Mouse (Mus musculus) bone marrow, adult 2 months (tissue): ENCODE results near the gene Rho. TPM values are rescaled to one million over a fixed set of nuclear protein-coding genes. Genes with fewer than 3 reads are reported as not detected.

ENCODE experiments used
- H3K27ac ChIP-seq: fragments of 200-500 bp; 2 replicates; pipeline ENCODE4 v1.5.1; 2012; ENCODE audit warnings: low read depth, mild to moderate bottlenecking, control low read depth, inconsistent platforms, low read length; ENCODE audit not compliant: control insufficient read depth, poor library complexity, insufficient read depth
- H3K4me1 ChIP-seq: fragments of 200-500 bp; 2 replicates; pipeline ENCODE4 v1.6.1; 2011; ENCODE audit warnings: low read length; ENCODE audit not compliant: control insufficient read depth, insufficient read depth
- H3K4me3 ChIP-seq: fragments of 200-500 bp; replicated peaks from 2 replicates; pipeline ENCODE3; 2011; ENCODE audit warnings: mild to moderate bottlenecking, low read depth, low read length, control low read depth; ENCODE audit not compliant: control insufficient read depth
- CTCF ChIP-seq: fragments of 200-500 bp; IDR thresholded peaks from 2 replicates; pipeline ENCODE4 v1.5.1; 2011; ENCODE audit warnings: low read length, control low read depth; ENCODE audit not compliant: control insufficient read depth, insufficient read depth
- POLR2A ChIP-seq: fragments of 200-500 bp; IDR thresholded peaks from 2 replicates; pipeline ENCODE4 v1.6.1; 2011; ENCODE audit warnings: low read depth, mild to moderate bottlenecking, control low read depth, low read length, borderline replicate concordance; ENCODE audit not compliant: control insufficient read depth
- WGBS: fragments of 180-500 bp; shearing (Covaris S2); methylation state at CpG from one replicate; pipeline ENCODE4 v1.1.7; 2018; 5-methylcytosine and 5-hydroxymethylcytosine counted together
- polyA plus RNA-seq: library from polyadenylated mRNA; stranded (reverse); fragments of >200 nt; gene quantifications from 2 replicates; pipeline ENCODE4 v1.2.4, GENCODE M21; 2011; ENCODE audit warnings: low replicate concordance; ENCODE audit not compliant: missing spikeins, insufficient read depth, insufficient read length

Rho gene
- polyA plus RNA-seq, 1 experiment, result not detected

DNA sequence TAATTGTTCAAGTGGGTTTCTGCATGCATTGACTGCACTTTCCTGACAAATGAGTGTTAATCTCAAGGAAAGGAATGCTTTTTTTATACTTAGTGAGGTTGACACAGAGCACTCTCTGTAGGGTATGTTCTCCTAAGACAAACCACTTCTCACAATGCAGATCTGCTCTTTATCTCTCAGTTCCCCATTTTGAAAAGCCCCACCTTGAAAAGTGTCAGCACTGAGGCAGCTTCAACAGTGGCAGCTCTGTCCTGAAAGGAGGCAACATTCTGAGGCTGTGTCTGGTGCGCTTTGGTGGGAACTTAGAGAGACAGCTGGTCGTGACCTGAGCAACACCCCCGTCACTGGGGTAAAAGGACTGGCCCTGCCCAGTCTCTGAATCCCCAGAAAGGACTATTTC, 22.5 kb upstream of the Rho start:
- Histone ChIP-seq H3K4me1 (peaks cover 10% of the 10 kb centered on the region), H3K27ac (peak overlapping the region; percentile 66), H3K4me3 (no peak overlapping the region)
- TF ChIP-seq CTCF, result no peak
- TF ChIP-seq POLR2A, result no peak
- 27% methylated on average over 3 of the region's 3 CpGs for WGBS

DNA sequence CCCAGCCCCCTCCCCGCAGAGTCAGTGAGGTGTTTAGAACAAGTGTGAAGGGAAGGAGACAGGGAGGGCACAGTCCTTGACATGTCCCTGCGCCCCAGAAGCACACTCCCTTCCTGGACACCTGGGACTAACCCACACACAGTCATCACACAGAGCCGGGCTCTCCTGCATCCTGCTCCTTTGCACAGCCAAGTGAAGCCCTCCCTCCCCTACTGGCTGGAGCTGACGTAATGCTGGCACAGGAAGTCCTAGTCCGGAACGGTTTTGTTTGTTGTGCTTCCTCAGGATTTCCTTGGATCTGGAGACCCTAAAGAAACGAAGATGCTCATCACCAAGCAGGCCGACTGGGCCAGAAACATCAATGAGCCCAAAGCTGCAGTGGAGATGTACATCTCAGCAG, 21.6 kb upstream of the Rho start:
- no peak overlapping the region for H3K4me3 ChIP-seq
- no peak for TF ChIP-seq CTCF
- TF ChIP-seq POLR2A, result no peak
- no peak overlapping the region; the same call in 1 of the 2 replicates for H3K27ac ChIP-seq
- H3K4me1 ChIP-seq, result peaks cover 10% of the 10 kb centered on the region
- WGBS, result 16% methylated on average over 8 of the region's 8 CpGs

DNA sequence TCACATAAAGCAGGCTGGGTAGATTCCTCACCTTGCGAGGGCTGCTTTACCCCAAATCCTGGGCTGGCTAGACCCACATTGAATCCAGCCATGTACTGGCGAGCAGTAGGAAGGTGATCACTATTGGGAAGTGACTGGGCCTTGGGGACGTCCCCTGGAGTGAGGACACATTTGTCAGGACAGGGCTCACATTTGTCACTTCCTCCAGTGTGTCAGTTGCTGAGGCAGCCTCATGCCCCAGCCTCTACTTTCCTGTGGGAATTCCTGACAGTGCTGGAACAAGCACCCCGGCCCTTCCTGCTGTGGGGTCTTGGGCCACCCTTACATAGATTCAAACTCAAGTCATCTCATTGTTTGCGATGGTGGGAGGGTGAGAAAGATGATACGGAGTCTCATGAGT, 19.8 kb upstream of the Rho start:
- no peak overlapping the region for H3K4me3 ChIP-seq
- 77% methylated on average over 6 of the region's 6 CpGs for WGBS
- no peak for TF ChIP-seq CTCF
- TF ChIP-seq POLR2A, result no peak
- no peak overlapping the region for H3K27ac ChIP-seq
- peaks cover 10% of the 10 kb centered on the region for H3K4me1 ChIP-seq

DNA sequence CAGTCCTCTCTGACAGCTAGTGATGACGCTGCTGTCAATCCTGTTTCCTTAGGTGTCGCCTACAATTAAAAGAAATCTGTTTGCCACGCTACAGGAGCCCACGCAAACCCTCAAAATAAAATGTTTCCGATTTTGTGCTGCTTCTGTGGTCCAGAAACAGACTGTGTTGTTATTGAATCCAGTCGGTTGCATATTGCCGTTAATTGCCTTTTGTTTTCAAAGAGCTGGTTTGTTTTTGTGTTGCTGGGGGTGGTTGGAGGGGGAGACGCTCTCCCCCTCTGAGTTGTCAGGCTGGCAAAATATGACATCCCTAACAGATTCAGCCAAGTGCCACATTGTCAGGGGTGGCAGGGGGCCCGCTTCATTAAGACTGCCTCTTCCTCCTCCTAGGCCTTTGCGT, 18.1 kb upstream of the Rho start:
- H3K4me1 ChIP-seq, result peaks cover 5% of the 10 kb centered on the region

DNA sequence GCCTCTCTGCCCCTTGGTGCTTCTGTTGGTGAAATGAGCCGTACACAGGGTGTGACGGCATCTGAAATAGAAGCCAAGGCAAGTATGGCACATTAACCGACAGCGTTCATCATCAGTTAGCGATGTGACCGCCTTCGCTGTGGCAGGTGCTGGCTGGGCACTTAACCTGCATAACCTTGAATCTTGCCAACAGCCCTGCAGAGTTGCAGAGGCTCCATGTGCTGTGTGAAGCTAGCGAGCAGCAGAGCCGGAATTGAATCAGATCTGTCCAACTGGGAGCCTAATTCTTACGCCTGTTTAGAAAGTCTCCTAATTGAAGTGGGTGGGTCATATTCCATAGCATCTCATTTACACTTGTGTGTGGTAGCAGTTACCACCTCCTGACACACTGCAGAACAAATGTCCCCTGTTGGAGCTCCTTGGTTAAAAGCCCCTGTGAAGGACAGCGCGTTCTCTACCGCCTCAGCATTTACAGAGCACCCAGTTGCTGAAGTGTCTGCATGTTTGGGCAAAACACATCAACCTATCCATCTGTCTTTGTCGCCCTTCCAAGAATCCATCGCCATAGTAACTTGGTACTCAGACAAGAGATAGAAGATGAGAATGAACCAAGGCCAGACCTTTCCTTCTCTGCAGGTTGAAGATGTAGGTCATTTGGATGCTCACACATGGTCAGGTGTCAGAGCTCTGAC, 16.9 kb upstream of the Rho start:
- 93% methylated on average over 15 of the region's 15 CpGs for WGBS
- H3K4me1 ChIP-seq, result peaks cover 4% of the 10 kb centered on the region; the same call in 1 of the 2 replicates
- no peak overlapping the region for H3K4me3 ChIP-seq
- no peak overlapping the region for H3K27ac ChIP-seq
- TF ChIP-seq CTCF (no peak), POLR2A (no peak)

More for the DNA sequence above, 18.1 kb upstream of the Rho start:
- WGBS, result 83% methylated on average over 10 of the region's 10 CpGs
- Histone ChIP-seq H3K27ac (no peak overlapping the region), H3K4me3 (no peak overlapping the region)
- TF ChIP-seq CTCF, result no peak
- no peak for TF ChIP-seq POLR2A

DNA sequence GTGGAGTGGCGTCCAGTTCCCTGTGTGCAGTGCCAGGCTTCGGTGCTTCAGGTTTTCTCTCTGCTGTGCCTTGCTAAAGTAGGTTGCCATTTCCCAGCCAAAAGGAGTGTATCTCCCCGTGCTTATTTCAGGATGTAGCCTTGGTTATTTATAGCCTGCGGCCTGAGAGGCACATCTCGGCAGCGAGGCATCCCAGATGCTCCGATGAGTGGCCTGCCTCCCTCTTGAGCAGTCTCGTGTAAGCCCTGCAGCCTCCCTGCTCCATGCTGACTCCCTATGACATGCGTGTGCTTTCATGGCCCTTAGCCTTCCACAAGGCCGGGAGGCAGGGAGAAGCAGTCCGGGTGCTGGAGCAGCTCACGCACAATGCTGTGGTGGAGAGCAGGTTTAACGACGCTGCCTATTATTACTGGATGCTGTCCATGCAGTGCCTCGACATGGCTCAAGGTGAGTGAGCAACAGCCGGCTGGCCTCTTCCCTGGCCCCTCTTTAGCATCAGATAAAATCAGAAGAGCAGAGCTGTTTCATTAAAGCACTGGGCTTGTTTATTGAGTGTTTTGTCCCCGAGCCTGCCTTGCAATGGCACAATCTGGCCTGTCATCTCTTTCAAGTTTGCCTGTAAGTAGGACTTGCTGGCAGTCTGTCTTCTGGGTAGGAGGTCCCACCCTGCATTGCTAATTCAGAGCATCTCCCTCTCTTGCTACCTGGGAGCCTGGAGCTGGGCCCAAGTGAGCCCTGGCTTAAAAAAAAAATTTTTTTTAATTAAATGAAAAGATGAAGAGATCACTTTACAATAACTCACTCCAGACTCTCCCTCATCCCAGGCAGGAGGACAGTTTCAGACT, 15.7 kb upstream of the Rho start:
- Histone ChIP-seq H3K4me3 (no peak overlapping the region), H3K27ac (no peak overlapping the region), H3K4me1 (no peaks in the 10 kb centered on the region; the same call in 1 of the 2 replicates)
- TF ChIP-seq POLR2A (no peak), CTCF (no peak)
- 76% methylated on average over 17 of the region's 17 CpGs for WGBS

DNA sequence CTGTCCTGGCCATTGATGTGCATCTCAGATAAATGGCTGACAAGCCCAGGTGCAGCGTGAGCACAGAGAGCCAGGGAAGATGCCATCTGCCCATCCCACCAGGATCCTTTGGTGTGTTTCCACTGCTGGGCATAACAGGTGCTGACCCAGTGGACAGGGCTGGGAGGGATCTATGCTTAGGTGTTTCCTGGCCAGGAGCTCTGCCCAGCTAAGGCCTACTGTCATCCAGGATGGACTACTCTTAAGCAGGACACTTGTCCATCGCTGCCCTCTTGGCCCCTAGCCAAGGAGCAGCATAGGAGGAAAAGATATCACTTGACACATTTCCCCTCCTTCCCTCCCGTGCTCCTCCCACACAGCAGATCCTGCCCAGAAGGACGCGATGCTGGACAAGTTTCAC, 14.9 kb upstream of the Rho start:
- Histone ChIP-seq H3K27ac (no peak overlapping the region), H3K4me1 (no peaks in the 10 kb centered on the region; the same call in 1 of the 2 replicates), H3K4me3 (no peak overlapping the region)
- TF ChIP-seq CTCF, result no peak
- no peak for TF ChIP-seq POLR2A
- 76% methylated on average over 5 of the region's 5 CpGs for WGBS

DNA sequence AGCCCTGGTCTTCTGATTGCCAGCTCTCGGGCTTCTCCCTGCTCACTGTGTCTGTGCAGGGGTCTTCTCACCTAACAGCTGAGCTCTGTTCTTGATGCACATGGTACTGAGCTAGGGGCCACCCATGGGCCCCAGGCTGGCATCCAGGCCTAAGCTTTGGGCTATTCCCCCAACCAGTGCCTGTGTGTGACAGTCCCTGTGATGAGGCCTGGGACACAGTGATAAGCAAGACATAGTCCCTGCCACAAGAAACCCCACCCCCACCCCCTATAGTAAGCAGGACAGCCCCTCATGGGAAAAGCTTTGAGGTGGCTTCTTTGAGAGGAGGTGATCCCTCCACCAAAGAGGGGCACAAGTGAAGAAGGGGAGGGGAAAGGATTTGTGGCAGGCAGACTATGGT, 12.9 kb upstream of the Rho start:
- H3K4me3 ChIP-seq, result no peak overlapping the region

More for the DNA sequence above, 12.9 kb upstream of the Rho start:
- TF ChIP-seq POLR2A (no peak), CTCF (no peak)
- WGBS, result 64% methylated on average over 1 of the region's 1 CpGs
- Histone ChIP-seq H3K27ac (no peak overlapping the region), H3K4me1 (no peaks in the 10 kb centered on the region; the same call in 1 of the 2 replicates)
